Mouse (Mus musculus) kidney, embryonic 14.5 days (tissue): ENCODE measurements around the gene Rapgef4. TPM values are rescaled to one million over a fixed set of nuclear protein-coding genes. Genes with fewer than 3 reads are reported as not detected.

Source experiments
- ATAC-seq: fragments of 200-750 bp; cut with Nextera tagmentation; 2 replicates; pipeline ENCODE4 v1.8.0; 2017; ENCODE audit warnings: moderate number of reproducible peaks, mild to moderate bottlenecking, moderate TSS enrichment, moderate library complexity; ENCODE audit not compliant: low FRiP score, low TSS enrichment
- H3K27ac ChIP-seq: fragments of 300-500 bp; sonication (generic); 2 replicates; pipeline ENCODE4 v1.5.1; 2014; ENCODE audit warnings: low read depth, mild to moderate bottlenecking, low read length, moderate library complexity, mixed read lengths
- H3K27me3 ChIP-seq: fragments of 300-500 bp; sonication (generic); 2 replicates; pipeline ENCODE4 v1.6.1; 2014; ENCODE audit warnings: mild to moderate bottlenecking, low read length; ENCODE audit not compliant: control insufficient read depth, insufficient read depth
- H3K36me3 ChIP-seq: fragments of 300-500 bp; sonication (generic); 2 replicates; pipeline ENCODE4 v1.6.1; 2014; ENCODE audit warnings: low read length, mixed read lengths; ENCODE audit not compliant: control insufficient read depth, insufficient read depth
- H3K4me1 ChIP-seq: fragments of 300-500 bp; sonication (generic); 2 replicates; pipeline ENCODE4 v1.6.1; 2014; ENCODE audit warnings: low read length, mixed read lengths; ENCODE audit not compliant: control insufficient read depth, insufficient read depth
- H3K4me2 ChIP-seq: fragments of 300-500 bp; sonication (generic); replicated peaks from 2 replicates; pipeline ENCODE4 v1.6.1; 2014; ENCODE audit warnings: low read depth, mild to moderate bottlenecking, low read length
- H3K4me3 ChIP-seq: fragments of 300-500 bp; sonication (generic); 2 replicates; pipeline ENCODE4 v1.5.1; 2014; ENCODE audit warnings: mild to moderate bottlenecking, low read length
- H3K9ac ChIP-seq: fragments of 300-500 bp; sonication (generic); 2 replicates; pipeline ENCODE4 v1.6.1; 2014; ENCODE audit warnings: low read depth, mild to moderate bottlenecking, low read length, moderate library complexity
- H3K9me3 ChIP-seq: fragments of 300-500 bp; sonication (generic); 2 replicates; pipeline ENCODE4 v1.6.1; 2016; ENCODE audit warnings: low read length; ENCODE audit not compliant: control insufficient read depth
- WGBS: fragments of 180-500 bp; shearing (Covaris S2); extraction: QIAGEN DNeasy Blood & Tissue Kit; methylation state at CpG from one replicate; pipeline ENCODE4 v1.1.7; 2014; 5-methylcytosine and 5-hydroxymethylcytosine counted together
- polyA plus RNA-seq: library from polyadenylated mRNA; unstranded; fragments of >200 nt; fragmentation: Nextera tagmentation; extraction: Ambion mirVana; gene quantifications from 2 replicates; pipeline ENCODE4 v1.2.1, GENCODE M21; 2014

The Rapgef4 gene
- polyA plus RNA-seq, 1 experiment from 2014 or later, result 4.2 TPM

DNA sequence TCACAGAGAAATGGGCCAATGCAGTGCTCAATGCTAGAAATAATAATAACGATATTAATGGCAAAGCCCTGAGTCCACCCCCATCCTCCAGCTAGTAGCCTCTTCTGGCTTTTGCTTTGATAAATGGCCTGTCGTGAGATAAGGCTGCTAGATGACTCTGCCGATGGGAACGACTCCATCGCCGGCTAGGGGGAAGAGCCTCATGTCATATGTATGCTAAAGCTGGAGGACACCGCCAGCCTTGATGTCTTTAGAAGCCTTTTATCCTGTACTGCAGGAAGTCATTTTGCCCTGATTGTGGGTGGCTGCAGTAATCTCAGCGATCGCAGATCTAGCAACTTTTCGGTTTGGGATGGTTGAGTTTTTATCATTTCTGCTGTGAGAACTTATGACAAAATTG lies 165.0 kb downstream of the Rapgef4 start:
- WGBS, result 49% methylated on average over 10 of the region's 10 CpGs
- H3K4me2 ChIP-seq, result no peak overlapping the region
- peaks cover 10% of the 10 kb centered on the region for H3K4me1 ChIP-seq
- no peak overlapping the region for H3K9ac ChIP-seq
- no peak overlapping the region for H3K4me3 ChIP-seq
- no peaks in the 10 kb centered on the region for H3K9me3 ChIP-seq
- no peaks in the 10 kb centered on the region for H3K27me3 ChIP-seq
- H3K36me3 ChIP-seq, result no peaks in the 10 kb centered on the region
- ATAC-seq, result no peak
- H3K27ac ChIP-seq, result no peak overlapping the region

DNA sequence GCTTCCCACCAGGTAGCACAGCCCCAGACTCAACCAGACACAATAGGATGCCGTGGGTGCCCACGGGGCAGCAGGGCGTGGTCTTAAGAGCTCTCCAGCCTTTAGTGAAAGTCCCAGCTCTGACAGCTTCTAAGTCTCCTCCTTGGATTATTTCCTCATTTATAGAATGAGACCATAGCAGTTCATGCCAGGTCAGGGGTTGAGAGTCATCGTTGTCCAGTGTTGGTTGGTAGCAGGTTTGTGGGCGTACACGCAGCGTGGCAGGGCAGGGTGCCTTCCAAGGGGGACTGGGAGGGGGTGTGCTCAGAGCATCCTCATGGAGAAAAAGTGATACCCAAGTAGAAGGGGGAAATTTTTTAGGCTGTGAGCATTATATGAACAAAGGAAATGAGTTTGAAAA lies 166.2 kb downstream of the Rapgef4 start:
- Histone ChIP-seq H3K9ac (no peak overlapping the region), H3K4me1 (peaks cover 10% of the 10 kb centered on the region), H3K4me2 (no peak overlapping the region), H3K36me3 (no peaks in the 10 kb centered on the region), H3K9me3 (no peaks in the 10 kb centered on the region), H3K4me3 (no peak overlapping the region), H3K27me3 (no peaks in the 10 kb centered on the region), H3K27ac (no peak overlapping the region)
- 88% methylated on average over 7 of the region's 7 CpGs for WGBS
- ATAC-seq, result no peak

DNA sequence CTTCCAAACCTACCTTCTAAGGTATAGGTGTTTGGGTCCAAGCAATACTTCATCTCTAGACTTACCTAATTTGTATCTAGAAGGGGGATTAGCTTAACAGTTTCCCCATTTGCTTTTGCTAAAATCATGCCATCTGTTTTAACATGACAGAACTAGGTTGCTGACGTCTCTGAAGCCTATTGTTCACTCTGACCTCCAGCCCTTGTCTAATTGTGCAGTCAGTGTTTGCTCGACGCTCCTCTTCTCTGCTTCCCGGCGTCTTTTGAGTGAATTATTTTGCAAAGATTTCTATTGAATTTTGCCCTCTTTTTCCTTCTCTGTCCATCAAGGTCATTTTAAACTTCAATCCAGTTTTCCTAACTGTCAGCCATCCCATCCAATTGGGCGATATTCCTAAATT lies 166.7 kb downstream of the Rapgef4 start:
- H3K9ac ChIP-seq, result no peak overlapping the region
- 79% methylated on average over 6 of the region's 6 CpGs for WGBS

DNA sequence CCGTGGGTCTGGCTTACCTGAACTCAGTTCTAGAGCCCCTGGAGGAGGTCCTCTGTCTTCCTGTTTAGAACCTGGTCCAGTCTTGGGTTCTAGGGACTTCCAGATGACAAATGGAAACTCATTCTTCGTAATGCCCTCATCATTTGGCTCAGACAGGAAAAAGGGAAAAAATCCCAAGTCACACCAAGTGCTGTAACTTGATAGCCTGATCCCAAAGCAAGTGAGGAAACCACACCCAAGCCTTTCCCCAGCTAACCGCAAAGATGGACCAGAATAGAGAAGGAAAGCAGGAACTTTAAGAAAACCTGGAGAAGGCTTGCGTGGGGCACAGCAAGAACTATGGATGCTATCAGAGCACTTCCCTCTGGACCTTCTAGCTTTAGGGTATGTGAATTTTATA lies 167.6 kb downstream of the Rapgef4 start:
- H3K4me2 ChIP-seq, result no peak overlapping the region
- H3K4me3 ChIP-seq, result no peak overlapping the region
- no peaks in the 10 kb centered on the region for H3K9me3 ChIP-seq
- H3K27ac ChIP-seq, result no peak overlapping the region
- ATAC-seq, result no peak
- H3K4me1 ChIP-seq, result peaks cover 10% of the 10 kb centered on the region
- H3K36me3 ChIP-seq, result no peaks in the 10 kb centered on the region
- H3K9ac ChIP-seq, result no peak overlapping the region
- 33% methylated on average over 4 of the region's 4 CpGs for WGBS
- no peaks in the 10 kb centered on the region for H3K27me3 ChIP-seq

More for the DNA sequence above, 166.7 kb downstream of the Rapgef4 start:
- Histone ChIP-seq H3K4me1 (peaks cover 10% of the 10 kb centered on the region), H3K36me3 (no peaks in the 10 kb centered on the region), H3K4me3 (no peak overlapping the region), H3K27me3 (no peaks in the 10 kb centered on the region), H3K27ac (no peak overlapping the region), H3K9me3 (no peaks in the 10 kb centered on the region), H3K4me2 (no peak overlapping the region)
- ATAC-seq, result no peak

DNA sequence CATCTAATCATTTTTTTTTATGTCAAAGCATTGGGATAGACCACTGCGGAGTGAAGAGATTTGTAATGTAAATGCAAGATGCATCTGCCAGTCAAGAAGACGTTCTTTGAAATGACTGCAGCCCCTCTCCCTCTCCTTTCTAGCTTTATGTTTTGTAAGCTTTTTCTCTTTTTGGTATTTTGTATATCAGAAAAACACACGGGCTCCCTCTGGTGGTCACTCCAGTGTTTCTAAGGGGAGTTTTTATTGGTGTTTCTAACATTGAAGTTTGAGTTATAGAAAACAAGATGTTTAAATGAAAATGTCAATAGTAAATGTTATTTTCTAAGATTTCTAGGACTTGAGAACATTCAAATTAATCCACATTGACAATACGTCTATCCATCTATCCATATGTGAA lies 168.0 kb downstream of the Rapgef4 start:
- peaks cover 8% of the 10 kb centered on the region for H3K4me1 ChIP-seq
- no peaks in the 10 kb centered on the region for H3K9me3 ChIP-seq
- 34% methylated on average over 4 of the region's 4 CpGs for WGBS
- no peaks in the 10 kb centered on the region for H3K27me3 ChIP-seq
- H3K27ac ChIP-seq, result no peak overlapping the region
- ATAC-seq, result no peak
- H3K4me2 ChIP-seq, result no peak overlapping the region
- H3K9ac ChIP-seq, result no peak overlapping the region
- H3K36me3 ChIP-seq, result no peaks in the 10 kb centered on the region
- H3K4me3 ChIP-seq, result no peak overlapping the region

DNA sequence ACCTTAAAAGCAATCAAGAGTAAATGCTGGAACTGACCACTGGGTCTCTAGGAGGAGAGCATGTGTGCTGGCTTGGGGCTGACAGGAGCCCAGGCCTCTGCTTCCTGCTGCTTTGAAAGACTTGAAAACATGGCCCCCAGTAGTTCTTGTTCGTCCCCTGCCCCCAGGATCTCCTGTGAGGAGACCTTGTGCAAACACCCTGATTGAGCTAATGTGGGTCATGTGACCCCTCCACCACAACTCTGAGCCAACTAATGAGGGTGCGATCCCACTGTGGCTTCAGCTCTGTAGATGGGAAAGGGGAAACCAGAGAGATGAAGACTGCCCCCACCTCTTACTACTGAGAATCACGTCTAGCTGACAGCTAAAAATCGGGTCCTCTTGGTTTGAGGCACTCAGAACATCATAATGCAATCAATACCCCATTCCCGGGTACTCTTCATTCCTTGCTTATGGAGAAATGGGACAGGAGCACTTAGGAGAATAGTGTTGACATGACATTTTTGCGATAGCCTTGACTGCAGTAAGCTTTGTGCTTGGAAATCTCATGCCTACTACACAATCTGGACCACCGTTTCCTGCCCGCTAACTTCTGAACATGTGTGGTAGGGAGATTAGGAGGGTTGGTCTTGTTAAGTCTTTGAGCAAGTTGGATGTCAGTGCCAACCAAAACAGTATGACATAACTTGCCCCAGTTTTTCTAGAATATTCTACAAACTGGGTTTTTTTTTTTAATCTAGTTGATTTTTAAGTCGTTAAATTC lies 170.9 kb downstream of the Rapgef4 start:
- H3K4me1 ChIP-seq, result peaks cover 9% of the 10 kb centered on the region; the same call in 1 of the 2 replicates
- WGBS, result 79% methylated on average over 9 of the region's 9 CpGs
- ATAC-seq, result no peak

DNA sequence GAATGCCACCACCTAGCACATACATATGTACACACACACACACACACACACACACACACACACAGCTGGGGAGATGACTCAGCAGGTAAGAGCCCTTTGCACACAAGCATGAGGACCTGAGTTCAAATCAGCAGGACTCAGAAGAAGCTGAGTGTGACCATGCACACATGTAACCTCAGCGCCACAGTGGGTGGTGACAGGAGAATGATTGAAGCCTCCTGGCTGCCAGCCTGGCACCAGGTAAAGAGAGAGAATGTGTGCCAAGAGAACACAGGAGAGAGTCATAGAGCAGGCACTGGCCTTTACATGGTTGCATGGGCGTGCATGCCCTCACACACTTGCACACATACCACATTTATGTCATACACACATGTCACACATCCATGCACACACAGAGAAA lies 171.7 kb downstream of the Rapgef4 start:
- no peak overlapping the region for H3K27ac ChIP-seq
- no peaks in the 10 kb centered on the region for H3K27me3 ChIP-seq
- no peak overlapping the region for H3K9ac ChIP-seq
- H3K4me1 ChIP-seq, result peaks cover 9% of the 10 kb centered on the region; the same call in 1 of the 2 replicates
- no peak overlapping the region for H3K4me3 ChIP-seq
- no peaks in the 10 kb centered on the region for H3K9me3 ChIP-seq
- no peak overlapping the region for H3K4me2 ChIP-seq
- no peaks in the 10 kb centered on the region for H3K36me3 ChIP-seq
- WGBS, result 97% methylated on average over 2 of the region's 2 CpGs
- no peak for ATAC-seq

More for the DNA sequence above, 170.9 kb downstream of the Rapgef4 start:
- Histone ChIP-seq H3K4me2 (no peak overlapping the region), H3K4me3 (no peak overlapping the region), H3K9me3 (no peaks in the 10 kb centered on the region), H3K27me3 (no peaks in the 10 kb centered on the region), H3K9ac (no peak overlapping the region), H3K27ac (no peak overlapping the region), H3K36me3 (no peaks in the 10 kb centered on the region)

DNA sequence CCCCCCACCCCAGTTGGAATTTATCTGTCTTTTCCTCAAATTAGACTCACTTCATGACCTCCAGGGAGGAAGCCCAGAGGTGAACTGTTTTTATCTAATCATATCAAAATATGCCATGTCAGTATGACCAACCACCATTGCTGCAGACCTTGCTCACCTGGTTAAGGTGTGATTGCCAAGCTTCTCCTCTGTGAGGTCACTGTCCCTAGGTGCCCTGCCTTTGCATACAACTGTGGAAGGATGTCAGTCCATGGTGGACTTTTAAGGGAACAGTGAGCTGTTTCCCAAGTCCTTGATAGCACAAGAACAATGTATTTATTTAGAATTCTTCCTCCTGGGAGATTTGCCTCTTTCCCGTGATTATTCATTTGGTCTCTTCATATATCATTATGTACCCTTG lies 172.8 kb downstream of the Rapgef4 start:
- Histone ChIP-seq H3K9ac (no peak overlapping the region), H3K27ac (no peak overlapping the region), H3K27me3 (no peaks in the 10 kb centered on the region), H3K4me3 (no peak overlapping the region), H3K4me1 (peaks cover 6% of the 10 kb centered on the region; the same call in 1 of the 2 replicates), H3K4me2 (no peak overlapping the region), H3K9me3 (no peaks in the 10 kb centered on the region), H3K36me3 (no peaks in the 10 kb centered on the region)
- WGBS, result 56% methylated on average over 1 of the region's 1 CpGs
- ATAC-seq, result no peak

DNA sequence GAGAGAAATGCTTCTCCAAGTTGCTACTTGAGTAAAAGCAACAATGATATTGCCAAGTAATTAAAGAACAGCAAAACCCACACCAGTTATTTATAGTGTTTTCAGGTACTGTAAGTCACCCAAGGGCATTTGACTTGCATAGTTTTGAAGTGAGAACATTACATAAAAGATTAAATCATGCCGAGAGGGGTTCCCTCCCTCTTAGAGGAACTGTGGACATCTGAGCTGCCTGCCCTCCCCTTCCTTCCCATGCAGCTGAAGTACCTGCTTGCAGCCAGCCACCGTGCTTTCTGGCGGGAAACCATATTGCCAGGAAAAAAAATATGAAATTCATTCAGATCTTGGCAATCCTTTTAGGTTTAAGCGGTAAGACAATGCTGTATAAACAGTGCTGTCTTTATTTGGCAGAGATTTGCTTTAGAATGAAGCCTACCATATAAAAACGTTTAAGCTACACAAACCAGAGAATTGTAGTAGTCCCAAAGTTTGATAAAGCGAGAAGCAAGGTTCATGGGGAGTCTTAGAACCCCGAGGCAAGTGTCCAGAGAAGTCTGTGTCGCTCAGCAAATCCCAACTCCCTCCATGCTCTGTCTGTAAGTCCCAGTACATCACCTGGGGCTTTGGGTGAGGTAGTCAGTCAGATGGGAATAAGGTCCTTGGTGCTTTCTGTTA lies 174.2 kb downstream of the Rapgef4 start:
- H3K36me3 ChIP-seq, result no peaks in the 10 kb centered on the region
- H3K27me3 ChIP-seq, result no peaks in the 10 kb centered on the region
- H3K4me1 ChIP-seq, result 0 out of 2 replicates have a peak, but pooled peaks cover 5% of the 10 kb centered on the region
- H3K9me3 ChIP-seq, result no peaks in the 10 kb centered on the region
- 56% methylated on average over 8 of the region's 8 CpGs for WGBS
- no peak overlapping the region for H3K4me3 ChIP-seq
- H3K9ac ChIP-seq, result no peak overlapping the region
- ATAC-seq, result no peak
- H3K27ac ChIP-seq, result no peak overlapping the region
- H3K4me2 ChIP-seq, result no peak overlapping the region
